Mouse (Mus musculus) hindbrain, embryonic 15.5 days (tissue): ENCODE measurements around the gene Syngr2. TPM values are rescaled to one million over a fixed set of nuclear protein-coding genes. Genes with fewer than 3 reads are reported as not detected.

ENCODE experiments used
- ATAC-seq: fragments of 200-750 bp; cut with Nextera tagmentation; 2 replicates; pipeline ENCODE4 v1.8.0; 2017; ENCODE audit warnings: low read depth, moderate number of reproducible peaks, moderate TSS enrichment; ENCODE audit not compliant: low FRiP score
- H3K27ac ChIP-seq: fragments of 300-500 bp; sonication (generic); replicated peaks from 2 replicates; pipeline ENCODE4 v1.5.1; 2015; ENCODE audit warnings: mild to moderate bottlenecking, inconsistent platforms
- H3K27me3 ChIP-seq: fragments of 300-500 bp; sonication (generic); 2 replicates; pipeline ENCODE4 v1.6.1; 2015; ENCODE audit warnings: control low read depth, inconsistent platforms
- H3K36me3 ChIP-seq: fragments of 300-500 bp; sonication (generic); 2 replicates; pipeline ENCODE4 v1.6.1; 2015; ENCODE audit warnings: control low read depth, inconsistent platforms
- H3K4me1 ChIP-seq: fragments of 300-500 bp; sonication (generic); replicated peaks from 2 replicates; pipeline ENCODE4 v1.6.1; 2015; ENCODE audit warnings: control low read depth, inconsistent platforms
- H3K4me2 ChIP-seq: fragments of 300-500 bp; sonication (generic); 2 replicates; pipeline ENCODE4 v1.6.1; 2015; ENCODE audit warnings: moderate library complexity, mild to moderate bottlenecking, inconsistent platforms
- H3K4me3 ChIP-seq: fragments of 300-500 bp; sonication (generic); 2 replicates; pipeline ENCODE4 v1.5.1; 2015; ENCODE audit warnings: mild to moderate bottlenecking, inconsistent platforms
- H3K9ac ChIP-seq: fragments of 300-500 bp; sonication (generic); 2 replicates; pipeline ENCODE4 v1.6.1; 2015; ENCODE audit warnings: inconsistent platforms
- H3K9me3 ChIP-seq: fragments of 300-500 bp; sonication (generic); 2 replicates; pipeline ENCODE4 v1.6.1; 2016; ENCODE audit warnings: control low read depth, inconsistent platforms
- WGBS: fragments of 180-500 bp; shearing (Covaris S2); methylation state at CpG from one replicate; pipeline ENCODE4 v1.1.7; 2015; 5-methylcytosine and 5-hydroxymethylcytosine counted together
- polyA plus RNA-seq: library from polyadenylated mRNA; unstranded; fragments of >200 nt; fragmentation: Nextera tagmentation; extraction: Ambion mirVana; gene quantifications from 2 replicates; pipeline ENCODE4 v1.2.1, GENCODE M21; 2015

Gene Syngr2
- polyA plus RNA-seq, 1 experiment from 2014 or later = 17.2 TPM

DNA sequence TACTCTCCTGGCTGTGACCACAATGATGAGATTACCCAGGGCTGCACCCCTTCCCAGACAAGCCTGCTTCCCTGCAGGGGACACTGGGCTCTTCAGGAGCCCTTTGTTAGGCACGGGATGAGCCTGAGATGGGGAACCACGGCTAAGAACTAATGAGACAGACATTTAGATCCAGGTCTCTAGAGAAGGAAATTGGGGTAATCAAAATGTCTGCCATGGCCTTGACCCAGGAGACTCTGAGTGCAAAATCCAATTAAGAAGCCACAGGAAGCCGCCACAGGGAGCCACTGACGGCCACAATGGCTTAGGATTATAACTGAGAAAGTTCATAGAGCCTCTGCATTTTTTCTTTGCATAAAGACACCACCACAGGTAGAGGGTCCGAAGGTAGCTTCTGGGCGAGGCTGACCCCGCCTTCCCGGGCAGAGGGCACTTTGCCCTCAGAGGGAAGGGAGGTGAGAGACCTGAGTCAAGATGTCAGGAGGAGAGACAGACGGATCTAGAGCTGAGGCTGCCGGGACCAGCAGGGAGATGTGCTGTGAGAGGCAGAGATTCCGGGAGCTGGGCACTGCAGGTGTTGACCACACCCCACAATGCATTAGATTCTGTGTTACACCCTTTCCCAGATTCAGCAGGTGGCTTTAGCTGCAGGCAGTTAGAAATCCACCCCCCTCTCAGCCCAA is 53.8 kb downstream of the Syngr2 start:
- no peak overlapping the region for H3K4me2 ChIP-seq
- 35% methylated on average over 11 of the region's 11 CpGs for WGBS
- H3K9ac ChIP-seq = no peak overlapping the region
- no peaks in the 10 kb centered on the region for H3K36me3 ChIP-seq
- no peaks in the 10 kb centered on the region for H3K9me3 ChIP-seq
- no peak for ATAC-seq
- no peak overlapping the region for H3K4me3 ChIP-seq
- no peak overlapping the region for H3K27ac ChIP-seq
- peaks cover 19% of the 10 kb centered on the region for H3K4me1 ChIP-seq
- peaks cover 26% of the 10 kb centered on the region for H3K27me3 ChIP-seq

Other genes starting within 250 kb of the Syngr2 start
- gene Tnrc6c, start 155.4 kb upstream of the Syngr2 start, polyA plus RNA-seq = 24.2 and 24.7 TPM in 2 replicates
- gene Tmc8, start 27.6 kb upstream of the Syngr2 start, polyA plus RNA-seq = 0.77 and 0.83 TPM in 2 replicates
- 6.0 TPM in 2 replicates for gene Tmc6, start 27.5 kb upstream of the Syngr2 start, polyA plus RNA-seq
- not detected in 2 replicates for gene 6030468B19Rik, start 12.0 kb upstream of the Syngr2 start, polyA plus RNA-seq
- gene Gm20708, start within 50 bp of the Syngr2 start, polyA plus RNA-seq = 0.93 and 1.6 TPM in 2 replicates
- gene Afmid, start 16.3 kb downstream of the Syngr2 start, polyA plus RNA-seq = 6.9 and 7.2 TPM in 2 replicates
- 22.9 and 24.3 TPM in 2 replicates for gene Tk1, start 16.4 kb downstream of the Syngr2 start, polyA plus RNA-seq
- 41.6 and 47.4 TPM in 2 replicates for gene Birc5, start 39.6 kb downstream of the Syngr2 start, polyA plus RNA-seq
- not detected in 2 replicates for gene Tmem235, start 51.1 kb downstream of the Syngr2 start, polyA plus RNA-seq
- 3.7 and 4.2 TPM in 2 replicates for gene Tha1, start 63.8 kb downstream of the Syngr2 start, polyA plus RNA-seq
- 7.8 and 9.2 TPM in 2 replicates for gene Socs3, start 160.4 kb downstream of the Syngr2 start, polyA plus RNA-seq
- 59.4 and 63.7 TPM in 2 replicates for gene Pgs1, start 176.6 kb downstream of the Syngr2 start, polyA plus RNA-seq